Mouse (Mus musculus): ENCODE measurements around the gene Wbp1l. TPM values are rescaled to one million over a fixed set of nuclear protein-coding genes. Genes with fewer than 3 reads are reported as not detected.

Wbp1l gene
- polyA plus RNA-seq, 1 experiment from 2014 or later, result 35.6 TPM

DNA sequence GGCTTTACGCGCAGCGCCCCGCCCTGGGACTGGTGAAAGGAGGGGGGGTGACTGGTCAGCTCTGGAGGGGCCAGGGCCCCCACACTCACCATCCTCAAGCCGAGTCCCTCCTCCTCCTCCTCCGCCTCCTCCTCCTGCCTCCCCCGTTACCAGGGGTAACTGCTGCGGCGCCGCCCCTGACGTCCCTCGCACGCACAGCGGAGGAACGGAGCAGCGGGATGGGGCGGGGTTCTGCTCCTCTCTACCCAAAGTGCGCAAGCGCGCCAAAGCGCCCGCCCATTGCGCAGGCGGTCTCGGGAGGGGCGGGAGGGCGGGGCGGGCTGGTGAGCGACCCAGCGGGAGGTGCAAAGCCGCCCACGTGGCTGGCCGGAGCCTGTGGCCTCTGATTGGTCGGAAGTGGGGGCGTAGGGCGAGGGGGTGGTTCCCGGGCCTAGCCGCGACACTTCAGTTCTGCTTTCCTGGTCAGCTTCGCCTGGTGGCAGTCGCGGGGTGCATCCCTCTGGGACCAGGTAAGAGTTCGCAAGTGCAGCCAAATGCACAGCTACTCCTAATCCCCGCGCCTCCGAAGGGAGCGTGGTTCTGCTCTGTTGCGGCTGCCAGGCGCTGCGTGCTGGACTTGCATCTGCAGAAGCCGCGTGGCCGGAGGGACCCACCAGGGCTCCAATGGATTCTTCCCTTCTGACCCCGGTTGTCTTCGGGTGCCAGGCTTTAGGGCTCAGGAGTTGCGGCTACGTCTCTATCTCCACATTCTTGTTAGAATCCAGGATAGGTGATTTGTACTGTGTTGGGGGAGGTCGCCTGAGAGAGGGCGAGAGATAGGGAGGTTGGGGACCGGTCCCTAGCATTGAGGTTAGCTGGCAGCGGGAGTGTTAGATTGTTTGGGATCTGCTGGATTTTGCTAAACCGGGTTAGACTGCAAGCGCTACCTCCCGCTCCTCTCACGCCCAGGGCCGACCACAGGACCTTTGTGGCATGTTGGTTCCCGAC lies 25.6 kb upstream of the Wbp1l start, which contains the start of the genes Arl3 and Sfxn2:
Arl3 (minus strand) TSS at position 248 of the 987 bp plus-strand sequence.
Sfxn2 (plus strand) TSS at position 415 of the 987 bp plus-strand sequence.
- no peaks in the 10 kb centered on the region for H3K27me3 ChIP-seq (ENCODE audit: insufficient read depth, low read length)
- H3K36me3 ChIP-seq (ENCODE audit: insufficient read depth, low read length), result no peaks in the 10 kb centered on the region
- WGBS, result under 1% methylated on average over 66 of the region's 67 CpGs
- peak; percentile 94 for ATAC-seq (replicated peaks; ENCODE audit: low FRiP score, low read depth)
- peak within 1 kb of the TSS; percentile 82 for H3K4me2 ChIP-seq (ENCODE audit: low read length)
- H3K4me3 ChIP-seq (replicated peaks; ENCODE audit: low read depth, low read length), result peak within 1 kb of the TSS; percentile 79
- no peaks in the 10 kb centered on the region for H3K9me3 ChIP-seq (replicated peaks; ENCODE audit: low read length)
- peak; percentile 40; the same call in 1 of the 2 replicates for TF ChIP-seq CTCF (IDR thresholded peaks at IDR 0.05; ENCODE audit: low read depth)
- H3K27ac ChIP-seq, result peak within 1 kb of the TSS; percentile 81
- H3K9ac ChIP-seq (ENCODE audit: low read depth, low read length), result peak within 1 kb of the TSS; percentile 62
- peak; percentile 98 for DNase-seq (ENCODE audit: low spot score)
- 0 out of 2 replicates have a peak, but pooled peaks cover 14% of the 10 kb centered on the region for H3K4me1 ChIP-seq (replicated peaks; ENCODE audit: insufficient read depth, low read length)

DNA sequence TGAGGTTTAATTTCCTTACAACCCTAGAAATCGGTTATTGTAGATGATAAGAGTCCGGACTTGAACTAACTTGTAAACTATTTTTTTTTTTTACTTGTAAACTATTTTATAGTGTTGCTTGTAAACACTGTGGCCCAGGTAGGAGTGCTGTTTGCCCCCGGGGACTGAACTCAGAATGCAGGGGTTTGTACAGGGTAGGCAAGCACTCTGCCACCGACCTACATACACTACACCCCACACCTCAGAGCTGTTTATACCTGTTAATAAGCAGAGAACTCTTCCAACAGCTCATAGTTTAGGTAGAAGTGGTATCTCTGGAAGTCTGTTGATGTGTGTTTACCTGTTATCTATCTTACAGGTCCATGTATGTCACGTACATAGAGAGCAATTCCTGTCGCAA lies 24.9 kb upstream of the Wbp1l start:
- Histone ChIP-seq H3K36me3 (ENCODE audit: insufficient read depth, low read length) (no peaks in the 10 kb centered on the region), H3K9ac (ENCODE audit: low read depth, low read length) (peak overlapping the region; percentile 62), H3K4me2 (ENCODE audit: low read length) (peak overlapping the region; percentile 82), H3K9me3 (replicated peaks; ENCODE audit: low read length) (no peaks in the 10 kb centered on the region), H3K27ac (peak overlapping the region; percentile 81; the same call in 1 of the 2 replicates), H3K27me3 (ENCODE audit: insufficient read depth, low read length) (no peaks in the 10 kb centered on the region), H3K4me3 (replicated peaks; ENCODE audit: low read depth, low read length) (peak overlapping the region; percentile 79), H3K4me1 (replicated peaks; ENCODE audit: insufficient read depth, low read length) (0 out of 2 replicates have a peak, but pooled peaks cover 14% of the 10 kb centered on the region)
- 43% methylated on average over 6 of the region's 6 CpGs for WGBS
- ATAC-seq (replicated peaks; ENCODE audit: low FRiP score, low read depth) (no peak), DNase-seq (ENCODE audit: low spot score) (no peak)
- TF ChIP-seq CTCF (IDR thresholded peaks at IDR 0.05; ENCODE audit: low read depth), result no peak

DNA sequence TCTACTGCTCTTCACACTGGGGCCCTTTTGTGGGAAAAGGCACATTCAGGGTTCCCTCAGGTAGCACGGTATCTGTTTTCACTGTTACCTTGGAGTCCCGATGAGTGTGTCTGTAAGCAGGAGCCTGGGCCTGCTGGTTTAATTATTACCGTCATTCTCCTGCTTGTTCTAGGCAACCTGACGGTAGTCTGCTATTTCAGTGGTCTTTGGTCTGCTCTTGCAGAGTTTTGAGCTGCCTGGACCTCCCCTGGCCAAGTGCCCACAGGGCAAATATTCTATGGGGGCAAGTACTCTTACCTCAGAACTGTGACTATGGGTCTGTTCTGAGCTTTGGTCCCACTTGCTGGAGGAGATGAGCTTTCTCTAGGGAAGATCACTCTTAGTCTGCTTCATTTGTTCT lies 23.7 kb upstream of the Wbp1l start:
- no peaks in the 10 kb centered on the region for H3K27me3 ChIP-seq (ENCODE audit: insufficient read depth, low read length)
- ATAC-seq (replicated peaks; ENCODE audit: low FRiP score, low read depth), result peak; percentile 5; the same call in 1 of the 2 replicates
- H3K4me2 ChIP-seq (ENCODE audit: low read length), result peak overlapping the region; percentile 82; the same call in 1 of the 2 replicates
- DNase-seq (ENCODE audit: low spot score), result peak; percentile 36
- 0 out of 2 replicates have a peak, but pooled peaks cover 14% of the 10 kb centered on the region for H3K4me1 ChIP-seq (replicated peaks; ENCODE audit: insufficient read depth, low read length)
- peak overlapping the region; percentile 76 for H3K27ac ChIP-seq
- no peak overlapping the region for H3K9ac ChIP-seq (ENCODE audit: low read depth, low read length)
- no peaks in the 10 kb centered on the region for H3K9me3 ChIP-seq (replicated peaks; ENCODE audit: low read length)
- WGBS, result 27% methylated on average over 4 of the region's 4 CpGs
- H3K4me3 ChIP-seq (replicated peaks; ENCODE audit: low read depth, low read length), result no peak overlapping the region
- H3K36me3 ChIP-seq (ENCODE audit: insufficient read depth, low read length), result no peaks in the 10 kb centered on the region
- TF ChIP-seq CTCF (IDR thresholded peaks at IDR 0.05; ENCODE audit: low read depth), result no peak

DNA sequence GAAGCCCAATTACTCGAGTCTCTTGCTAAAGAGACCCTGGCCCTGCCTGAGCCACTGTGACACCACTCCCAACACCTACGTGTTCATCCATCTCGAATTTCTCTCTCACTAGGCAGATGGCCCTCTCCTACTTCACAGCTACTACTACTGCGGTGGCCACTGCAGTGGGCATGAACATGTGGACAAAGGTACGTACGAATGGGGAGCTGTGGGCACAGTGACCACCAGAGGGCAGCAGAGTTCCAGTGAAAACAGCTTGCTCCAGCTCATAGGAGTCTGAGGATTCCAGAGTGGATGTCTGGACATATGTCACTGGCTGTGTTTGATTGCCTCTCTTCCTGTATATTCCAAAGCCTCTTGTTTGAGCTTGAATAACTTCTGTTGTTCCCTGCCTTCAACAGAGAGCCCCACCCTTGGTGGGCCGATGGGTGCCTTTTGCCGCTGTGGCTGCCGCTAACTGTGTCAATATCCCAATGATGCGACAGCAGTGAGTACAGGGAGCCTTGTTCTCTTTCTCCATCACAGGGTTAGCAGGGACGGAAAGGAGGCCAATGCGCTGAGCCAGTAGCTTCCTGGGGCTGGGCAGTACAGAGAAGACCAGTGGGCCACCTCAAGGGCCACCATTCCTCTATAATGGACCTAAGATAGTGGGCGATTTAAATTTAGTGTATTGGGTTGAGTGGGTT lies 10.9 kb upstream of the Wbp1l start:
- no peak overlapping the region for H3K4me2 ChIP-seq (ENCODE audit: low read length)
- no peak overlapping the region for H3K27ac ChIP-seq
- peak; percentile 98 for TF ChIP-seq CTCF (IDR thresholded peaks at IDR 0.05; ENCODE audit: low read depth)
- no peaks in the 10 kb centered on the region for H3K27me3 ChIP-seq (ENCODE audit: insufficient read depth, low read length)
- no peak overlapping the region for H3K4me3 ChIP-seq (replicated peaks; ENCODE audit: low read depth, low read length)
- DNase-seq (ENCODE audit: low spot score) (peak; percentile 90), ATAC-seq (replicated peaks; ENCODE audit: low FRiP score, low read depth) (peak; percentile 72)
- no peak overlapping the region for H3K9ac ChIP-seq (ENCODE audit: low read depth, low read length)
- peaks cover 22% of the 10 kb centered on the region; the same call in 1 of the 2 replicates for H3K36me3 ChIP-seq (ENCODE audit: insufficient read depth, low read length)
- WGBS, result 55% methylated on average over 13 of the region's 13 CpGs
- no peaks in the 10 kb centered on the region for H3K4me1 ChIP-seq (replicated peaks; ENCODE audit: insufficient read depth, low read length)
- H3K9me3 ChIP-seq (replicated peaks; ENCODE audit: low read length), result no peaks in the 10 kb centered on the region

DNA sequence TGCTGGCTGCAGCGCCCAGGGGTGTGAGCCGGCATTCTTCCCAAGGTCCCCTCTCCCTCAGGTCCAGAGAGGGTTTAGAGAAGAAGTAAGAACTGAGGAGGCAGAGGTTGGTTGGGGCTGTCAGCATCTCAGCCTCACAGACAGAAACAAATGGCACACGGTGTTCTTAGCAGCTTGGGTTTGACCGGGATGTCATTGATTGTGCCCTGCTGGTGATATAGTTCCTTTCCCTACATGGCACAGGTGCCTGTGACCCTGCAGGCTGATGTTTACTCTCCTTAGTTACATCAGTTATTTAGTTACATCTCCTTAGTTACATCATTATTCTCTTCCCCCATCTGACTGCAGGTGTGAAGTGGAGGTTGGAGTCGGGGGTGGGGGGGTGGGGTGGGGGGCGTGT lies 7.3 kb upstream of the Wbp1l start:
- no peak overlapping the region for H3K4me3 ChIP-seq (replicated peaks; ENCODE audit: low read depth, low read length)
- peaks cover 22% of the 10 kb centered on the region; the same call in 1 of the 2 replicates for H3K36me3 ChIP-seq (ENCODE audit: insufficient read depth, low read length)
- H3K27me3 ChIP-seq (ENCODE audit: insufficient read depth, low read length), result no peaks in the 10 kb centered on the region
- 82% methylated on average over 6 of the region's 6 CpGs for WGBS
- H3K4me1 ChIP-seq (replicated peaks; ENCODE audit: insufficient read depth, low read length), result no peaks in the 10 kb centered on the region
- ATAC-seq (replicated peaks; ENCODE audit: low FRiP score, low read depth) (no peak), DNase-seq (ENCODE audit: low spot score) (no peak)
- no peak for TF ChIP-seq CTCF (IDR thresholded peaks at IDR 0.05; ENCODE audit: low read depth)
- no peak overlapping the region for H3K9ac ChIP-seq (ENCODE audit: low read depth, low read length)
- H3K9me3 ChIP-seq (replicated peaks; ENCODE audit: low read length), result no peaks in the 10 kb centered on the region
- H3K4me2 ChIP-seq (ENCODE audit: low read length), result no peak overlapping the region
- no peak overlapping the region for H3K27ac ChIP-seq
